Mouse (Mus musculus) midbrain, postnatal 0 days (tissue): ENCODE data around the gene Nmur2. TPM values are rescaled to one million over a fixed set of nuclear protein-coding genes. Genes with fewer than 3 reads are reported as not detected.

ENCODE experiments used
- ATAC-seq: fragments of 200-750 bp; cut with Nextera tagmentation; 2 replicates; pipeline ENCODE4 v1.8.0; 2017; ENCODE audit warnings: moderate number of reproducible peaks, mild to moderate bottlenecking, moderate TSS enrichment, moderate library complexity; ENCODE audit not compliant: low FRiP score
- DNase-seq: peaks from one replicate; pipeline ENCODE4 v3.0.0-alpha.2; 2015; ENCODE audit warnings: low spot score
- H3K27ac ChIP-seq: fragments of 300-500 bp; sonication (generic); 2 replicates; pipeline ENCODE4 v1.5.1; 2014; ENCODE audit warnings: low read depth, mild to moderate bottlenecking, low read length, mixed read lengths
- H3K27me3 ChIP-seq: fragments of 300-500 bp; sonication (generic); 2 replicates; pipeline ENCODE4 v1.6.1; 2014; ENCODE audit warnings: low read length, control low read depth, mixed read lengths; ENCODE audit not compliant: insufficient read depth
- H3K36me3 ChIP-seq: fragments of 300-500 bp; sonication (generic); 2 replicates; pipeline ENCODE4 v1.6.1; 2014; ENCODE audit warnings: low read length, control low read depth, mixed read lengths; ENCODE audit not compliant: insufficient read depth
- H3K4me1 ChIP-seq: fragments of 300-500 bp; sonication (generic); 2 replicates; pipeline ENCODE4 v1.6.1; 2014; ENCODE audit warnings: mild to moderate bottlenecking, control low read depth, antibody characterized with exemption, low read length, mixed read lengths; ENCODE audit not compliant: insufficient read depth
- H3K4me2 ChIP-seq: fragments of 300-500 bp; sonication (generic); 2 replicates; pipeline ENCODE4 v1.6.1; 2014; ENCODE audit warnings: low read depth, mild to moderate bottlenecking, low read length, mixed read lengths; ENCODE audit not compliant: poor library complexity, severe bottlenecking
- H3K4me3 ChIP-seq: fragments of 300-500 bp; sonication (generic); 2 replicates; pipeline ENCODE4 v1.5.1; 2014; ENCODE audit warnings: low read depth, mild to moderate bottlenecking, low read length, moderate library complexity
- H3K9ac ChIP-seq: fragments of 300-500 bp; sonication (generic); replicated peaks from 2 replicates; pipeline ENCODE4 v1.6.1; 2014; ENCODE audit warnings: mild to moderate bottlenecking, low read length, moderate library complexity, mixed read lengths; ENCODE audit not compliant: poor library complexity, severe bottlenecking
- H3K9me3 ChIP-seq: fragments of 300-500 bp; sonication (generic); 2 replicates; pipeline ENCODE4 v1.6.1; 2016; ENCODE audit warnings: low read length, control low read depth
- CTCF ChIP-seq: IDR thresholded peaks from 2 replicates; pipeline ENCODE4 v1.5.1; 2016; ENCODE audit warnings: antibody characterized with exemption, mild to moderate bottlenecking
- WGBS: fragments of 180-500 bp; shearing (Covaris S2); extraction: QIAGEN DNeasy Blood & Tissue Kit; methylation state at CpG from one replicate; pipeline ENCODE4 v1.1.7; 2014; 5-methylcytosine and 5-hydroxymethylcytosine counted together
- polyA plus RNA-seq: library from polyadenylated mRNA; unstranded; fragments of >200 nt; fragmentation: Nextera tagmentation; extraction: Ambion mirVana; gene quantifications from 2 replicates; pipeline ENCODE4 v1.2.1, GENCODE M21; 2015
- total RNA-seq: library from RNA; depleted of rRNA; stranded (reverse); fragments of >200 nt; gene quantifications from 2 replicates; pipeline ENCODE4 v1.2.3, GENCODE M21; 2014

The Nmur2 gene
- total and polyA plus RNA-seq, 2 experiments from 2014 or later = 0.22 to 0.57 TPM

DNA sequence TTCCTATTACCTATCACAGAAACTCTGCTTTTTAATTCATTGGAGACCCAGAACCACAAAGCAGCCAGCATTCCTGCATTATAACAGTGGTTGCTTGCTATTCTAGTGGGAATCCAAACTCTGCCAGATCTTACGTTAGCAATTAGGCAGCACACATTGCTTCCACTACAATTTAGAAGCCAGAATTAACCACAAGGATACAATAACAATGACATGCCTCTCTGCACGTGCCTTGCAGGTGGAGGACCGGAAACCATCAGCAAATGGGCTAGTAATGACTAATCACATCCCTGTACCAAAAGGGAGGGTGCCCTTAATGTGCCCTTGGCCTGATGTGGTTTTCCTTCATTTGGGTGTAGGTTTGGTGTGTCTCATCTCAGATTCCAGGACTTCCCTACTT, 32.5 kb downstream of the Nmur2 start:
- 65% methylated on average over 3 of the region's 3 CpGs for WGBS
- no peaks in the 10 kb centered on the region for H3K36me3 ChIP-seq
- H3K4me2 ChIP-seq = no peak overlapping the region

DNA sequence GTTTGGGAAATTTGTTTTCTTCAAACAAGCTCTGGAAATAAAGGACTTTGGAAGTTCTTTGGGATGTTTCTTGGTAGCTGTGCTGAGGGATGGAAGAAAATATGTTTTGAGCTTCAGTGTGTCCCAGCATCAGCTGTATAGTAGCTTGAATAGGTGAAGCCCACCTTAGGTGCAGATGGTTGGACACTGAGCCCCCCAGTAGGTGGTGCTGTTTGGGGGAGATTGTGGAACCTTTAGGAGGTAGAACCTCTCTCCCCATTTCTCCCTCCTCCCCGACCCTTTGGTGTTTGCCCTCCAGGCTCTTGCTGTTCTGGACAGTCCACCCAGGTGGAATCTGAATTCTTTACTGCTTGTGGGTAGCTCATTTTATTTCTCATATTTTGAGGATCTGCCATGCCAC, 48.0 kb downstream of the Nmur2 start:
- 58% methylated on average over 1 of the region's 1 CpGs for WGBS
- no peak for DNase-seq

More for the DNA sequence above, 32.5 kb downstream of the Nmur2 start:
- no peak overlapping the region for H3K27ac ChIP-seq
- ATAC-seq (no peak), DNase-seq (no peak)
- no peaks in the 10 kb centered on the region for H3K4me1 ChIP-seq
- TF ChIP-seq CTCF = no peak
- H3K4me3 ChIP-seq = no peak overlapping the region
- H3K9me3 ChIP-seq = no peaks in the 10 kb centered on the region
- H3K27me3 ChIP-seq = no peaks in the 10 kb centered on the region
- no peak overlapping the region for H3K9ac ChIP-seq

DNA sequence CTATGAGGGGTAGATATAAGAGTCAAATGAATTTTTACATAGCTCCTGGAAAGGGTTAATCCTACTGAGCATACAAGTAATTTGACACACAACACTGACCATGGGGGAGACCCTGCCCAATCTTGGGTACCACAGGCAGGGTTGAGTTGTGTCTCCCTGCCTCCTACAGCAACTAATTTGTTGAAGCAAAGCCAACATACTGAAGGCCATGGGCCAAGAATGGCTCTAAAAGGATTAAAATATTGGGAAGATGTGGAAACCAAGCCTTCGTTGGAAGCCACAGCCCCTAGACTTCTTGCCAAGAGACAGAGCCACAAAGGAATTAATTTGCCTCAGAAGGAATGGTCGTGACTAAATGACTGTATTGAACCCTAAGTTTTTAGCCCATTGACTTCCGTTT, 48.7 kb downstream of the Nmur2 start:
- TF ChIP-seq CTCF = no peak
- ATAC-seq (no peak), DNase-seq (peak; percentile 69)
- Histone ChIP-seq H3K36me3 (no peaks in the 10 kb centered on the region), H3K4me3 (no peak overlapping the region), H3K4me1 (no peaks in the 10 kb centered on the region), H3K9me3 (no peaks in the 10 kb centered on the region), H3K4me2 (no peak overlapping the region), H3K9ac (no peak overlapping the region), H3K27ac (no peak overlapping the region), H3K27me3 (no peaks in the 10 kb centered on the region)
- 54% methylated on average over 3 of the region's 3 CpGs for WGBS

More for the DNA sequence above, 48.0 kb downstream of the Nmur2 start:
- TF ChIP-seq CTCF = peak; percentile 22; the same call in 1 of the 2 replicates
- H3K36me3 ChIP-seq = no peaks in the 10 kb centered on the region
- H3K4me2 ChIP-seq = no peak overlapping the region
- H3K9ac ChIP-seq = no peak overlapping the region
- no peak overlapping the region for H3K27ac ChIP-seq
- H3K27me3 ChIP-seq = no peaks in the 10 kb centered on the region
- no peak for ATAC-seq
- no peak overlapping the region for H3K4me3 ChIP-seq
- H3K4me1 ChIP-seq = no peaks in the 10 kb centered on the region
- no peaks in the 10 kb centered on the region for H3K9me3 ChIP-seq

DNA sequence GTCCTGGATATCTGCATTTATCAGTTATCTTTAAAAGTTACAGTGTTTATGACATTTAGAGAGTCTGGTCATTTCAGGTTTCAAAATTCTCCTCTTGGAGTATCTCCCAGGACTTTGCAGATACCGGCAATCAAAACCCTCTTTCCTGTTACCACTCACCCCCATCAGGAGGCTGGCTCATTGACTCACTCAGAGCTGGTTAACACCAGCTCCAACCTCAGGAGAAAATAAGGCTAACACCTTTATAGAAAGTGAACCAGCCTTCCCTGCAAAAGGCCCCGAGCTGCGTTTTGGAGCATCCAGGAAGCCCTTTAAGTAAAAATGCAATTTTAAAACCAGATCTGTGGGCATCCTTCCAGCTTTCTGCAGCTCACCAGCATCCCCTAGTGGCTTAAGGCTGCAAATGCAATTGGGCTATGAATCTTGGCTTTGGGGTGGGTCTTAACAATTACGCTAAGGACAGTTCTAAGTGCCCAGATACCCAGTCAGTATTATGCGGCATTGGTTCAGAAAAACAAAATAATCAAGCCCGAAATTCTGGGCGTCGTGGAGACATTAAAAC, 49.2 kb downstream of the Nmur2 start:
- Histone ChIP-seq H3K4me3 (no peak overlapping the region), H3K4me2 (no peak overlapping the region), H3K9ac (no peak overlapping the region), H3K9me3 (no peaks in the 10 kb centered on the region), H3K4me1 (no peaks in the 10 kb centered on the region), H3K27me3 (no peaks in the 10 kb centered on the region), H3K27ac (no peak overlapping the region), H3K36me3 (no peaks in the 10 kb centered on the region)
- ATAC-seq (no peak), DNase-seq (peak; percentile 70)
- TF ChIP-seq CTCF = peak; percentile 100
- WGBS = 11% methylated on average over 8 of the region's 8 CpGs

DNA sequence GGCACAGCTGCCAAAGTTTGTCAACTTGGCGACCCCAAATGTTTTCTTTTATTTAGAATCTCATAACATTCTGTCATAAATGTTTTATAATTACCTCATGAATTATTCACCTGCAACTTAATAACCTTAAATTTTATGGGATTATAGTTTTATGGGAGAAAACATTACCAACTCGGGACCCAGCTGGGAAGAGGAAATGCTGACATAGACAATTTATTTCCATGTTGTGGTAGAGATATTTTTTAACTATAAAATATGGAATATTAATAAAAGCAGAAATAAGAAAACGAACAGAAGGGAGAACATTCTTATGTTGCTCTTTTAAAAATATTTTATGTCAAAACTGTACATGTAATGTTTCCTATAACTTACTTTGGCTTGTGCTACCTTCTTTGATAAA, 56.2 kb downstream of the Nmur2 start:
- no peaks in the 10 kb centered on the region for H3K27me3 ChIP-seq
- no peak overlapping the region for H3K4me2 ChIP-seq
- ATAC-seq (no peak), DNase-seq (no peak)
- H3K4me3 ChIP-seq = no peak overlapping the region
- WGBS = 70% methylated on average over 3 of the region's 3 CpGs
- H3K9ac ChIP-seq = no peak overlapping the region
- no peak overlapping the region for H3K27ac ChIP-seq
- TF ChIP-seq CTCF = no peak
- H3K4me1 ChIP-seq = no peaks in the 10 kb centered on the region
- H3K9me3 ChIP-seq = no peaks in the 10 kb centered on the region
- no peaks in the 10 kb centered on the region for H3K36me3 ChIP-seq

DNA sequence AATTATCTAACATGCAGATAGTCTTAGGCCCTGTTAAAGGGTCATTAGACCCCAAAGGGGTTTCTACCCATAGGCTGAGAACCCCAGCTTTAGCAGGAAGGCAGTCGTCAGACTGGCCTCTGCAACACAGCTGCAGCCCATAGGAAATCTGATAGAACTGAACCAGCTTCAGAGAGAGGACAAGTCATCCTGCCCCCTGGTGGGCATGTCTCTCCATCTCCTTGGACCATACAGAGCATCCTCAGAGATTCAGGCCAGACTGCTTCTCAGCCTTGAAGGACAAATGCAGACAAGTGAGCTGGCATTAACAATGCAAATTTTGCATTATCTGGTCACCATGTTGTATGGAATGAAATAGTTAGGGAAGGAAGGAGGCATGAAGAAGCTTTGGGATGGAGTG, 59.2 kb downstream of the Nmur2 start:
- Histone ChIP-seq H3K4me1 (no peaks in the 10 kb centered on the region), H3K27me3 (no peaks in the 10 kb centered on the region), H3K36me3 (no peaks in the 10 kb centered on the region), H3K4me3 (no peak overlapping the region), H3K4me2 (no peak overlapping the region), H3K27ac (no peak overlapping the region), H3K9ac (no peak overlapping the region), H3K9me3 (no peaks in the 10 kb centered on the region)
- peak; percentile 36 for DNase-seq
- peak; percentile 63 for TF ChIP-seq CTCF
- no peak for ATAC-seq
- WGBS = 70% methylated on average over 1 of the region's 1 CpGs
